Mouse (Mus musculus) limb, embryonic 15.5 days (tissue): Measurements from ENCODE around the gene Phldb3. TPM values are rescaled to one million over a fixed set of nuclear protein-coding genes. Genes with fewer than 3 reads are reported as not detected.

Experiments used
- ATAC-seq: fragments of 200-750 bp; cut with Nextera tagmentation; 2 replicates; pipeline ENCODE4 v1.8.0; 2017; ENCODE audit warnings: low read depth, moderate TSS enrichment; ENCODE audit not compliant: insufficient number of reproducible peaks, low FRiP score, low TSS enrichment
- H3K27ac ChIP-seq: fragments of 300-500 bp; sonication (generic); 2 replicates; pipeline ENCODE4 v1.5.1; 2015; ENCODE audit warnings: moderate library complexity, mild to moderate bottlenecking, inconsistent platforms
- H3K27me3 ChIP-seq: fragments of 300-500 bp; sonication (generic); 2 replicates; pipeline ENCODE4 v1.6.1; 2015; ENCODE audit warnings: inconsistent platforms
- H3K36me3 ChIP-seq: fragments of 300-500 bp; sonication (generic); 2 replicates; pipeline ENCODE4 v1.6.1; 2015; ENCODE audit warnings: inconsistent platforms
- H3K4me1 ChIP-seq: fragments of 300-500 bp; sonication (generic); 2 replicates; pipeline ENCODE4 v1.6.1; 2015; ENCODE audit warnings: inconsistent platforms
- H3K4me2 ChIP-seq: fragments of 300-500 bp; sonication (generic); 2 replicates; pipeline ENCODE4 v1.6.1; 2015; ENCODE audit warnings: mild to moderate bottlenecking, inconsistent platforms
- H3K4me3 ChIP-seq: fragments of 300-500 bp; sonication (generic); 2 replicates; pipeline ENCODE4 v1.5.1; 2015; ENCODE audit warnings: mild to moderate bottlenecking, inconsistent platforms
- H3K9ac ChIP-seq: fragments of 300-500 bp; sonication (generic); 2 replicates; pipeline ENCODE4 v1.6.1; 2015; ENCODE audit warnings: inconsistent platforms
- H3K9me3 ChIP-seq: fragments of 300-500 bp; sonication (generic); 2 replicates; pipeline ENCODE4 v1.6.1; 2016; ENCODE audit warnings: inconsistent platforms
- WGBS: fragments of 180-500 bp; shearing (Covaris S2); methylation state at CpG from one replicate; pipeline ENCODE4 v1.1.7; 2015; 5-methylcytosine and 5-hydroxymethylcytosine counted together
- polyA plus RNA-seq: library from polyadenylated mRNA; unstranded; fragments of >200 nt; fragmentation: Nextera tagmentation; extraction: Ambion mirVana; gene quantifications from 2 replicates; pipeline ENCODE4 v1.2.1, GENCODE M21; 2015

The Phldb3 gene
- polyA plus RNA-seq, 1 experiment from 2014 or later, result 1.4 TPM

DNA sequence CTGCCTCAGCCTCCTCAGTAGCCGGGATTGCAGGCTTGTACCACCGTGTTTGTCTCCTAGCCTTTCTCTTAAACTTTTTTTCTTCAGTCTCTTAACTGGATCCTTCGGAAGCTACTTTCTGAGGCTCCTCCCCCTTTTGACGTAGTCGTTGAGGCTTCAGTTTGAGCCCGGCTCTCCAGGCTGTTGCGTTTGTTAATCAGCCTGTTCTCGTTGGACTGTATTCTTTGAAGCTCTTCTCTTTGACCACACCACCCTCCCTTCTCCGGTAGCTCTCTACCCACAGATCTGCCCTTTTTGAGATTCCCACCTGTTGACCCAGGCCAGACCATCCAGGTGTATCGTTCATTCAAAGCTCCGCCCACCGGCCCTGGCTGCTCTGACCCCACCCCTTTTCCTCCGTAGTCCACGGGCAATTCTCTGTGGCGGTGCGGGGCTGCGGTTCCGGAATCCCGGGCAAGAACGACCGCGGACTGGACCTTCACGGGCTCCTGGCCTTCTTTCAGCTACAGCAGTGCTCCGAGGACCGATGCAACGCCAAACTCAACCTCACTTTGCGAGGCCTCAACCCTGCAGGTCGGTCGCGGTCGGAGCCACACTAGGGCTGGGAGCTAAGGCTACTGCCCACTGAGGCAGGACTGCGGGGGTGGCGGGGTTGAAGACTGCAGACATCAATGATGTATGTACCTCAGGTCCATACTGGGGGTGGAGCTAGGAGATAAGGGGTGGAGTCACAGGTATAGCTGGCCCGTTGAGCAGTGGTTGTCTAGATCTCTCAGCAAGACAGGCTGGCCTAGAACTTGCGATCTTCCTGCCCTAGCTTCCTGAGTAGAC is 27.7 kb downstream of the Phldb3 start:
- peak overlapping the region; percentile 33; the same call in 1 of the 2 replicates for H3K9ac ChIP-seq
- no peaks in the 10 kb centered on the region for H3K9me3 ChIP-seq
- ATAC-seq, result no peak
- H3K4me1 ChIP-seq, result peaks cover 17% of the 10 kb centered on the region
- H3K27ac ChIP-seq, result peak overlapping the region; percentile 29; the same call in 1 of the 2 replicates
- peak overlapping the region; percentile 70 for H3K4me2 ChIP-seq
- 3% methylated on average over 35 of the region's 35 CpGs for WGBS
- H3K27me3 ChIP-seq, result peaks cover 60% of the 10 kb centered on the region
- H3K4me3 ChIP-seq, result peak overlapping the region; percentile 40
- no peaks in the 10 kb centered on the region for H3K36me3 ChIP-seq

- no peak overlapping the region for H3K9ac ChIP-seq
- 61% methylated on average over 13 of the region's 13 CpGs for WGBS
- H3K36me3 ChIP-seq, result no peaks in the 10 kb centered on the region
- H3K27me3 ChIP-seq, result peaks cover 60% of the 10 kb centered on the region
- peaks cover 17% of the 10 kb centered on the region for H3K4me1 ChIP-seq
- H3K9me3 ChIP-seq, result no peaks in the 10 kb centered on the region
- no peak overlapping the region for H3K4me3 ChIP-seq
- H3K4me2 ChIP-seq, result no peak overlapping the region
- no peak overlapping the region for H3K27ac ChIP-seq
- no peak for ATAC-seq
These were observed 29.9 kb downstream of the Phldb3 start for GRCm38 (mm10) chr7:24640450-24640849.

DNA sequence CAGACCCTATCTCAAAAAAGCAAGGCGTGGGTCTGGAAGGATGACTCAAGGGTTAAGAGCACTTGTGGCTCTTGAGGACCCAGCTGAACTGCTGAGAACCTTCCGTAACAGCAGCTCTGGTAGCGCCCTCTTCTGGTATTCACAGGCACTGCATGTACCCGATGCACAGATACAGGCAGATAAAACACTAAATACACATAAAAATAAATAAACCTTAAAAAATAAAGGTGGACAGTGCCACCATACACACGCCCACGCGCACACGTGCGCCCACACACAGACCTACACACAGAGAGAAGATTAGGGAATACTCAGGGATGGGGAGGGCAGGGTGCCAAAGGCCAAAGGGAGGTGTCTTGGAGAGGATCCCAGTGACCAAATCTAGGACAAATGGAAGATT is 31.9 kb downstream of the Phldb3 start:
- Histone ChIP-seq H3K9me3 (no peaks in the 10 kb centered on the region), H3K27me3 (peaks cover 40% of the 10 kb centered on the region), H3K36me3 (no peaks in the 10 kb centered on the region), H3K9ac (no peak overlapping the region), H3K4me3 (no peak overlapping the region), H3K4me2 (no peak overlapping the region), H3K4me1 (peaks cover 14% of the 10 kb centered on the region), H3K27ac (no peak overlapping the region)
- WGBS, result 6% methylated on average over 9 of the region's 9 CpGs
- no peak for ATAC-seq

GRCm38 (mm10) chr7:24644492-24644891 is 33.9 kb downstream of the Phldb3 start:
- Histone ChIP-seq H3K27ac (no peak overlapping the region), H3K9ac (no peak overlapping the region), H3K4me2 (no peak overlapping the region), H3K4me3 (no peak overlapping the region), H3K36me3 (no peaks in the 10 kb centered on the region), H3K9me3 (no peaks in the 10 kb centered on the region), H3K27me3 (peaks cover 20% of the 10 kb centered on the region), H3K4me1 (no peaks in the 10 kb centered on the region)
- ATAC-seq, result no peak
- 78% methylated on average over 6 of the region's 6 CpGs for WGBS

DNA sequence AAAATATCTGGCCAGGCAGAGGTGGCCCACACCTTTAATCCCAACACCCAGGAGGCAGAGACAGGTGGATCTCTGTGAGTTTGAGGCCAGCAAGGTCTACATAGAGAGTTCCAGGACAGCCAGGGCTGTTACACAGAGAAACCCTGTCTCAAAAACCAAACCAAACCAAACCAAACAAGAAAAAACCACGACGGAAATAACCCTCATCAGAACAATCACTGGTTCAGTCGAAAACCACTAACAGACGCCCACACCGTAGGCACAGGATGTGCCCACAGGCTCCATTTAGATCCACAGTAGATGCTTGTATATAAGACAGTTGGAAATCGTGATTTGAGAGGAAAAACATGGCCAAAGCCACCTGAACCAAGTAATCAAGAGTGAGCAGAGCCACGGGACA is 34.4 kb downstream of the Phldb3 start:
- H3K4me1 ChIP-seq, result no peaks in the 10 kb centered on the region
- ATAC-seq, result no peak
- H3K36me3 ChIP-seq, result no peaks in the 10 kb centered on the region
- WGBS, result 65% methylated on average over 7 of the region's 7 CpGs
- H3K9me3 ChIP-seq, result no peaks in the 10 kb centered on the region
- H3K4me3 ChIP-seq, result no peak overlapping the region
- no peak overlapping the region for H3K27ac ChIP-seq
- peaks cover 15% of the 10 kb centered on the region for H3K27me3 ChIP-seq
- no peak overlapping the region for H3K9ac ChIP-seq
- no peak overlapping the region for H3K4me2 ChIP-seq

- Histone ChIP-seq H3K36me3 (no peaks in the 10 kb centered on the region), H3K27ac (peak overlapping the region; percentile 59; the same call in 1 of the 2 replicates), H3K9ac (no peak overlapping the region), H3K4me2 (no peak overlapping the region), H3K4me1 (no peaks in the 10 kb centered on the region), H3K9me3 (no peaks in the 10 kb centered on the region), H3K4me3 (no peak overlapping the region), H3K27me3 (0 out of 2 replicates have a peak, but pooled peaks cover 7% of the 10 kb centered on the region)
- ATAC-seq, result no peak
- 74% methylated on average over 7 of the region's 7 CpGs for WGBS
These were observed 35.9 kb downstream of the Phldb3 start for GRCm38 (mm10) chr7:24646486-24646885.

DNA sequence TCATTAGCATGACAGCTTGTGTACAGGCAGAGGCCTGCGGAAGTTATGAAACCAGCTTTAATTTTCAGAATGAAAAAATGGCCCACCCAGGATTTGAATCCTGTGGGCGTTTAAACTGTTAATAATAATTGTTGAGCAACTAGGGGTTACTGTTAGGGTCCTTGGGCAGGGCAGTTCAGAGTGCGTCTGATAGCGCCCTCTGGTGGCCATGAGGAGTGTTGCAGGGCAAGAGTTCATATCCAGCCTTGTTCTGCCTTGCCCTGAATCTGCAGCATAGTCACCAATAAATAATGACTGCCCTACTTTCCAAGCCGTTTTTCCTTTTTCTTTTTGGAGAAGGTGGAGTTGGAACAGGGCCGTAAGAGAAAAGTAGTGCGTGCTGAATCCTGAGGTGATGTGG is 43.1 kb downstream of the Phldb3 start:
- H3K36me3 ChIP-seq, result no peaks in the 10 kb centered on the region
- no peak for ATAC-seq
- no peak overlapping the region for H3K9ac ChIP-seq
- H3K4me1 ChIP-seq, result no peaks in the 10 kb centered on the region
- H3K4me3 ChIP-seq, result no peak overlapping the region
- H3K27ac ChIP-seq, result no peak overlapping the region
- no peak overlapping the region for H3K4me2 ChIP-seq
- 19% methylated on average over 7 of the region's 7 CpGs for WGBS
- H3K27me3 ChIP-seq, result no peaks in the 10 kb centered on the region
- H3K9me3 ChIP-seq, result no peaks in the 10 kb centered on the region

- Histone ChIP-seq H3K27me3 (no peaks in the 10 kb centered on the region), H3K27ac (no peak overlapping the region), H3K36me3 (no peaks in the 10 kb centered on the region), H3K4me2 (no peak overlapping the region), H3K4me3 (no peak overlapping the region), H3K9ac (no peak overlapping the region), H3K9me3 (no peaks in the 10 kb centered on the region), H3K4me1 (0 out of 2 replicates have a peak, but pooled peaks cover 4% of the 10 kb centered on the region)
- 46% methylated on average over 12 of the region's 12 CpGs for WGBS
- no peak for ATAC-seq
These were observed 49.3 kb downstream of the Phldb3 start for GRCm38 (mm10) chr7:24659737-24660357.

DNA sequence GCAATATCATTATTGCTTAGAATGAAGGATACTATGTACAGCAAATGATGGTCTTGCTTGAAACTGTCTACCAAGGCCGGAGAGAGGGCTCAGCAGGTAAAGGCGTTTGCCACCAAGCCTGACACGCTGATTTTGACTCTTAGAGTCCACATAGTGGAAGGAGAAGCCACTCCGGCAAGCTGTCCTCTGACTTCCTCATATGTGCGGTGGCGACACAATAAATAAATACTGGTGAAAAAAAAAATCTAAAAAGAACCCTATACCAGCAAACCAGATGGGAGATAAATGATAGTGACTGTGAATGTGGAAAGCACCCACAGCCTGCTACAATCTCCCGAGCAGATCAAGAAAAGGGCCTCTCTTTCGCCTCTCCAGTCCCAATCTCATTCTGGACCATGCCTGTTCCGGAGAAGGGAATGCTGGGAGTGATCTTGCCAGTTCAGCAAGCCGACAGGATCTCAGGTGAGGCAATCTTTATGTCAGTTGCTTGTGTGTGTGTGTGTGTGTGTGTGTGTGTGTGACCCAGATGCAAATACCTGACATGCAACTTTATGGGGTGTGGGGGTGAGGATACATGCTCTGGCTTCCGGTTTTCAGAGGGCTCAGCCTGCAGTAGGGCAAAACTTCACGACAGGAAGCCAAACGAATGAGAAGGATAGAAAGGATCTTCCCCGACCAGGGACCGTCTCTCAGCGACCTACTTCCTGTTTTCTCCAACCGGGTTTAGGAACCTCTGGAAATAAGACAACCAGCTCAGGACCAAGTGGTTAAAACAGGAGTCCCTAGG is 50.7 kb downstream of the Phldb3 start:
- Histone ChIP-seq H3K9ac (no peak overlapping the region), H3K4me1 (0 out of 2 replicates have a peak, but pooled peaks cover 4% of the 10 kb centered on the region), H3K4me2 (no peak overlapping the region), H3K27me3 (no peaks in the 10 kb centered on the region), H3K36me3 (no peaks in the 10 kb centered on the region), H3K9me3 (no peaks in the 10 kb centered on the region), H3K27ac (no peak overlapping the region), H3K4me3 (no peak overlapping the region)
- no peak for ATAC-seq
- WGBS, result 61% methylated on average over 17 of the region's 17 CpGs

DNA sequence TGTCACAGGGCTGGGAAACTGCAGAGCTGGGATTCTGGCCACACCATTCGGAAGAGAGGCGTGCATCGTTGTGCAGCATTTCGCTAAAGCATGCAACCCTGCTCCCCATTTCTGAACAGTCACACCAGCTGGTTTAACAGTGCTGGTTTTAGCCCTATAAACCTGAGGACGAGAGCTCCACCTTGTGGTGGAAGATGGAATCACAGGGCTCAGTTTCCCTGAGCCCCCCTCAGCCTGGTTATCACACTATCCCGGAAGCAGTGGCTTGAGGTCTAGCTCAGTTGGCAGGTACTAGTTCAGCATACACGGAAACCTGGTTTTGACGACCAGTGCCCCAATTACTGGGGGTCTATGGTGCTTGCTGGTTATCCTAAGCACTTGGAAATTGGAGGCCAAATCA is 52.0 kb downstream of the Phldb3 start:
- Histone ChIP-seq H3K4me1 (0 out of 2 replicates have a peak, but pooled peaks cover 4% of the 10 kb centered on the region), H3K9me3 (no peaks in the 10 kb centered on the region), H3K27me3 (no peaks in the 10 kb centered on the region), H3K4me3 (no peak overlapping the region), H3K36me3 (no peaks in the 10 kb centered on the region), H3K27ac (no peak overlapping the region), H3K4me2 (no peak overlapping the region), H3K9ac (no peak overlapping the region)
- 13% methylated on average over 8 of the region's 8 CpGs for WGBS
- ATAC-seq, result no peak

DNA sequence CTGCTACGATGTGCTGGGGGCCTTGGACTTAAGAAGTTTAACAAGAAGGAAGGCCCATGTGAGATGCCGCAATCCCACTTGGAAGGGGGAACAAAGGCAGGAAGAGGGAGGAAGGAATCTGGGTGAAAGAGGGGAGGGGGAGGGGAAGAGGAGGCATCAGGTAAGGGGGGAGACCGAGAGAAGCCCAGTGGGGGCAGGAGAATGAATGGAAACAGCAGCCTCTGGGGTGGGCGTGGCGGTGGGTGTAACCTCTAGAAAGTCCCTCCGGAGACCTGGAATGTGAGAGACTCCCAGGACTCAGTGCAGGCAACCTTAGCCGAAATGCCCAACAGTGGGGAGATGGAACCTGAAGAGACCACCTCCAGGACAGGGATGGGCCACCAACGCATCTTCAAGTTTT is 53.7 kb downstream of the Phldb3 start:
- Histone ChIP-seq H3K27ac (no peak overlapping the region), H3K4me1 (0 out of 2 replicates have a peak, but pooled peaks cover 4% of the 10 kb centered on the region), H3K4me2 (no peak overlapping the region), H3K36me3 (no peaks in the 10 kb centered on the region), H3K9ac (no peak overlapping the region), H3K9me3 (no peaks in the 10 kb centered on the region), H3K27me3 (no peaks in the 10 kb centered on the region), H3K4me3 (no peak overlapping the region)
- ATAC-seq, result no peak
- WGBS, result 33% methylated on average over 8 of the region's 8 CpGs

DNA sequence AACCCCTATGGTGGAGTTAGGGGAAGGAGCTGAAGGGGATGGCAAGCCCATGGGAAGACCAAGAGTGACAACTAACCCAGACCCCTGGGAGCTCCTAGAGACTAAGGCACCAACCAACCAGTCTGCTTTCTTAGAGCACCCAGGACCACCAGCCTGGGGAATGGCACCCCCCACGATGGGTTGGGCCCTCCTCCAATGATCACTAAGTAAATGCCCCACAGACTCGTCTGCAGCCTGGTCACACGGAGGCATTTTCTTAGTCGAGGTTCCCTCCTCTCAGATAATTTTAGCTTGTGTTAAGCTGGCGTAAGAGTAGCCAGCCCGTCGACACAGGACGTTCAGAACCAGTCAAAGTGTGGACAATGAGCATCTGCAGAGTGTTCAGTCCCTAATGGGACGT is 54.4 kb downstream of the Phldb3 start:
- Histone ChIP-seq H3K27ac (no peak overlapping the region), H3K27me3 (no peaks in the 10 kb centered on the region), H3K36me3 (no peaks in the 10 kb centered on the region), H3K4me2 (no peak overlapping the region), H3K4me1 (0 out of 2 replicates have a peak, but pooled peaks cover 2% of the 10 kb centered on the region), H3K4me3 (no peak overlapping the region), H3K9ac (no peak overlapping the region), H3K9me3 (no peaks in the 10 kb centered on the region)
- no peak for ATAC-seq
- 80% methylated on average over 9 of the region's 9 CpGs for WGBS
